8 mouse cellular contexts compared by ENCODE assay signal in genomic region chr12:8811441-8811871, GRCm38 (mm10). TPM values are rescaled to one million over a fixed set of nuclear protein-coding genes. Genes with fewer than 3 reads are reported as not detected.
DNase-seq lines count a peak whose midpoint lies in the region; ATAC-seq and TF ChIP-seq lines count a peak whose summit lies in the region.

No protein-coding gene starts in this region.

- H3K4me1 ChIP-seq in midbrain, postnatal 0 days (ENCODE audit: insufficient read depth, low read length) = no peaks in the 10 kb centered on the region
- no peaks in the 10 kb centered on the region for H3K4me1 ChIP-seq in midbrain, embryonic 11.5 days (ENCODE audit: control insufficient read depth, insufficient read depth, low read length)
- peaks cover 6% of the 10 kb centered on the region; the same call in 1 of the 2 replicates for H3K4me1 ChIP-seq in intestine, embryonic 14.5 days (replicated peaks; ENCODE audit: control insufficient read depth, insufficient read depth, low read length)
- H3K4me1 ChIP-seq in liver, embryonic 14.5 days (replicated peaks; ENCODE audit: control insufficient read depth in 2 of 2, insufficient read depth in 2 of 2, low read length in 1 of 2) = peaks cover 0 to 5% of the 10 kb centered on the region in 2 experiments; a peak in 1 of 4 replicates
- H3K4me1 ChIP-seq in midbrain, embryonic 10.5 days = no peaks in the 10 kb centered on the region
- H3K4me1 ChIP-seq in hindbrain, embryonic 11.5 days (replicated peaks; ENCODE audit: control insufficient read depth, insufficient read depth, low read length) = no peaks in the 10 kb centered on the region
- no peaks in the 10 kb centered on the region for H3K4me1 ChIP-seq in forebrain, embryonic 14.5 days (ENCODE audit: control insufficient read depth, insufficient read depth, low read length)

- 0 out of 2 replicates have a peak, but pooled peaks have one; percentile 5 for TF ChIP-seq CTCF in midbrain, postnatal 0 days (IDR thresholded peaks at IDR 0.05)
- TF ChIP-seq CTCF in liver, embryonic 14.5 days (IDR thresholded peaks at IDR 0.05; ENCODE audit: low read depth) = peak; percentile 17; the same call in 1 of the 2 replicates

- H3K27ac ChIP-seq in midbrain, postnatal 0 days (ENCODE audit: low read depth, low read length) = no peak overlapping the region
- no peak overlapping the region for H3K27ac ChIP-seq in midbrain, embryonic 11.5 days (ENCODE audit: low read depth, low read length)
- no peak overlapping the region for H3K27ac ChIP-seq in intestine, embryonic 14.5 days (ENCODE audit: low read depth)
- no peak overlapping the region for H3K27ac ChIP-seq in liver, embryonic 14.5 days
- H3K27ac ChIP-seq in midbrain, embryonic 10.5 days (replicated peaks) = no peak overlapping the region; the same call in 1 of the 2 replicates
- H3K27ac ChIP-seq in hindbrain, embryonic 11.5 days (ENCODE audit: low read depth, low read length) = no peak overlapping the region
- no peak overlapping the region for H3K27ac ChIP-seq in forebrain, embryonic 14.5 days (ENCODE audit: low read depth, low read length)

- no peak overlapping the region for H3K9ac ChIP-seq in midbrain, postnatal 0 days (replicated peaks; ENCODE audit: low read length, poor library complexity, severe bottlenecking)
- H3K9ac ChIP-seq in midbrain, embryonic 11.5 days (ENCODE audit: low read length) = no peak overlapping the region
- no peak overlapping the region for H3K9ac ChIP-seq in intestine, embryonic 14.5 days (ENCODE audit: low read length)
- H3K9ac ChIP-seq in liver, embryonic 14.5 days (replicated peaks) = no peak overlapping the region
- H3K9ac ChIP-seq in hindbrain, embryonic 11.5 days (ENCODE audit: low read depth, low read length) = no peak overlapping the region
- H3K9ac ChIP-seq in forebrain, embryonic 14.5 days (ENCODE audit: low read length) = no peak overlapping the region

- H3K4me2 ChIP-seq in midbrain, postnatal 0 days (ENCODE audit: low read depth, low read length, poor library complexity, severe bottlenecking) = no peak overlapping the region
- no peak overlapping the region for H3K4me2 ChIP-seq in midbrain, embryonic 11.5 days
- H3K4me2 ChIP-seq in intestine, embryonic 14.5 days (ENCODE audit: low read length) = no peak overlapping the region
- no peak overlapping the region for H3K4me2 ChIP-seq in liver, embryonic 14.5 days (ENCODE audit: low read depth)
- H3K4me2 ChIP-seq in hindbrain, embryonic 11.5 days (replicated peaks; ENCODE audit: low read depth, low read length) = no peak overlapping the region
- no peak overlapping the region for H3K4me2 ChIP-seq in forebrain, embryonic 14.5 days (ENCODE audit: low read length)

- DNase-seq in midbrain, postnatal 0 days (ENCODE audit: low spot score) = no peak
- no peak for DNase-seq in midbrain, embryonic 11.5 days (ENCODE audit: low spot score, missing footprints)
- peak; percentile 70 for DNase-seq in intestine, embryonic 14.5 days (ENCODE audit: low spot score)
- DNase-seq in liver, embryonic 14.5 days (ENCODE audit: low read depth in 3 of 3, low spot score in 3 of 3) = no peak
- DNase-seq in urinary bladder, postnatal 14 days (ENCODE audit: low spot score) = peak; percentile 88
- DNase-seq in midbrain, embryonic 10.5 days (ENCODE audit: low spot score) = no peak
- no peak for DNase-seq in hindbrain, embryonic 11.5 days (ENCODE audit: low spot score)
- no peak for DNase-seq in forebrain, embryonic 14.5 days (ENCODE audit: low spot score)

- H3K9me3 ChIP-seq in midbrain, postnatal 0 days (ENCODE audit: low read length) = no peaks in the 10 kb centered on the region
- no peaks in the 10 kb centered on the region for H3K9me3 ChIP-seq in midbrain, embryonic 11.5 days (ENCODE audit: control insufficient read depth, low read length)
- no peaks in the 10 kb centered on the region for H3K9me3 ChIP-seq in intestine, embryonic 14.5 days (ENCODE audit: control insufficient read depth, low read length)
- no peaks in the 10 kb centered on the region for H3K9me3 ChIP-seq in liver, embryonic 14.5 days (ENCODE audit: control insufficient read depth, low read length)
- H3K9me3 ChIP-seq in midbrain, embryonic 10.5 days (replicated peaks) = no peaks in the 10 kb centered on the region
- no peaks in the 10 kb centered on the region for H3K9me3 ChIP-seq in hindbrain, embryonic 11.5 days (ENCODE audit: control insufficient read depth, low read length)
- H3K9me3 ChIP-seq in forebrain, embryonic 14.5 days (replicated peaks; ENCODE audit: control insufficient read depth, low read length) = no peaks in the 10 kb centered on the region

- no peaks in the 10 kb centered on the region for H3K36me3 ChIP-seq in midbrain, postnatal 0 days (ENCODE audit: insufficient read depth, low read length)
- H3K36me3 ChIP-seq in midbrain, embryonic 11.5 days (ENCODE audit: control insufficient read depth, insufficient read depth, low read length) = no peaks in the 10 kb centered on the region
- H3K36me3 ChIP-seq in intestine, embryonic 14.5 days (ENCODE audit: control insufficient read depth, insufficient read depth, low read length) = no peaks in the 10 kb centered on the region
- H3K36me3 ChIP-seq in liver, embryonic 14.5 days (replicated peaks; ENCODE audit: control insufficient read depth, insufficient read depth, low read depth) = no peaks in the 10 kb centered on the region
- no peaks in the 10 kb centered on the region for H3K36me3 ChIP-seq in midbrain, embryonic 10.5 days
- H3K36me3 ChIP-seq in hindbrain, embryonic 11.5 days (ENCODE audit: control insufficient read depth, insufficient read depth, low read length) = no peaks in the 10 kb centered on the region
- H3K36me3 ChIP-seq in forebrain, embryonic 14.5 days (ENCODE audit: control insufficient read depth, insufficient read depth, low read length) = no peaks in the 10 kb centered on the region

- H3K4me3 ChIP-seq in midbrain, postnatal 0 days (ENCODE audit: low read depth, low read length) = no peak overlapping the region
- H3K4me3 ChIP-seq in midbrain, embryonic 11.5 days (ENCODE audit: low read depth, low read length) = no peak overlapping the region
- H3K4me3 ChIP-seq in intestine, embryonic 14.5 days (ENCODE audit: low read depth, low read length) = no peak overlapping the region
- no peak overlapping the region for H3K4me3 ChIP-seq in liver, embryonic 14.5 days (ENCODE audit: insufficient read depth in 1 of 2, low read depth in 2 of 2, low read length in 2 of 2)
- H3K4me3 ChIP-seq in midbrain, embryonic 10.5 days = no peak overlapping the region
- H3K4me3 ChIP-seq in hindbrain, embryonic 11.5 days (ENCODE audit: low read depth, low read length) = no peak overlapping the region
- H3K4me3 ChIP-seq in forebrain, embryonic 14.5 days (ENCODE audit: low read depth, low read length) = no peak overlapping the region

- 77% methylated on average over 6 of the region's 6 CpGs for WGBS in midbrain, postnatal 0 days
- WGBS in midbrain, embryonic 11.5 days = 81% methylated on average over 6 of the region's 6 CpGs
- WGBS in intestine, embryonic 14.5 days = 53% methylated on average over 6 of the region's 6 CpGs
- 51% methylated on average over 6 of the region's 6 CpGs for WGBS in liver, embryonic 14.5 days (ENCODE audit: insufficient replicate concordance)
- 81% methylated on average over 6 of the region's 6 CpGs for WGBS in midbrain, embryonic 10.5 days
- WGBS in hindbrain, embryonic 11.5 days = 72% methylated on average over 6 of the region's 6 CpGs
- 59% methylated on average over 6 of the region's 6 CpGs for WGBS in forebrain, embryonic 14.5 days

- no peaks in the 10 kb centered on the region for H3K27me3 ChIP-seq in midbrain, postnatal 0 days (ENCODE audit: insufficient read depth, low read length)
- no peaks in the 10 kb centered on the region for H3K27me3 ChIP-seq in midbrain, embryonic 11.5 days (ENCODE audit: control insufficient read depth, insufficient read depth, low read length)
- H3K27me3 ChIP-seq in intestine, embryonic 14.5 days (replicated peaks; ENCODE audit: control insufficient read depth, insufficient read depth, low read length) = no peaks in the 10 kb centered on the region
- no peaks in the 10 kb centered on the region for H3K27me3 ChIP-seq in liver, embryonic 14.5 days (ENCODE audit: control insufficient read depth, insufficient read depth, low read length)
- no peaks in the 10 kb centered on the region for H3K27me3 ChIP-seq in midbrain, embryonic 10.5 days (ENCODE audit: low read depth, poor library complexity, severe bottlenecking)
- H3K27me3 ChIP-seq in hindbrain, embryonic 11.5 days (ENCODE audit: control insufficient read depth, insufficient read depth, low read length) = no peaks in the 10 kb centered on the region
- no peaks in the 10 kb centered on the region for H3K27me3 ChIP-seq in forebrain, embryonic 14.5 days (replicated peaks; ENCODE audit: control insufficient read depth, insufficient read depth, low read length)

- TF ChIP-seq EP300 in liver, embryonic 14.5 days (IDR thresholded peaks at IDR 0.05; ENCODE audit: low read depth) = no peak

- ATAC-seq in midbrain, postnatal 0 days (ENCODE audit: low FRiP score) = no peak
- no peak for ATAC-seq in midbrain, embryonic 11.5 days (ENCODE audit: low FRiP score)
- ATAC-seq in intestine, embryonic 14.5 days (replicated peaks; ENCODE audit: low FRiP score, low TSS enrichment, low read depth) = peak; percentile 90
- peak; percentile 54 for ATAC-seq in liver, embryonic 14.5 days (ENCODE audit: insufficient read depth)
- no peak for ATAC-seq in hindbrain, embryonic 11.5 days (ENCODE audit: low FRiP score)
- ATAC-seq in forebrain, embryonic 14.5 days = no peak

RNA-seq across cellular contexts. Expression of gene Sdc1, which starts 40.3 kb away (rescaled TPM):
- 16.2 and 21.1 TPM in 2 replicates for total RNA-seq in midbrain, postnatal 0 days (2014; rRNA removed)
- polyA plus RNA-seq in midbrain, postnatal 0 days (2015; fragmentation: Nextera tagmentation; extraction: Ambion mirVana) = 11.7 and 12.3 TPM in 2 replicates
- 67.9 and 73.8 TPM in 2 replicates for polyA plus RNA-seq in midbrain, embryonic 11.5 days (2014; fragmentation: Nextera tagmentation; extraction: Ambion mirVana)
- polyA plus RNA-seq in intestine, embryonic 14.5 days (2014; fragmentation: Nextera tagmentation; extraction: Ambion mirVana) = 93.8 and 96.9 TPM in 2 replicates
- 12.6 and 16.8 TPM in 2 replicates for polyA plus RNA-seq in liver, embryonic 14.5 days (2012; rRNA removed)
- polyA plus RNA-seq in liver, embryonic 14.5 days (2014; fragmentation: Nextera tagmentation; extraction: Ambion mirVana) = 15.5 and 15.8 TPM in 2 replicates
- 110 and 128 TPM in 2 replicates for polyA plus RNA-seq in midbrain, embryonic 10.5 days (2016; fragmentation: Nextera tagmentation; extraction: Ambion mirVana)
- polyA plus RNA-seq in hindbrain, embryonic 11.5 days (2014; fragmentation: Nextera tagmentation; extraction: Ambion mirVana) = 49.3 and 62.4 TPM in 2 replicates
- polyA plus RNA-seq in forebrain, embryonic 14.5 days (2014; fragmentation: Nextera tagmentation; extraction: Ambion mirVana) = 21.3 and 24.8 TPM in 2 replicates

Comparison
In these comparisons a context has a peak if more than half of its experiments do, and no peak if none do; other contexts are left out.
1. ATAC-seq: peak in intestine, embryonic 14.5 days (single experiment) and liver, embryonic 14.5 days (single experiment); none in midbrain, postnatal 0 days (single experiment), midbrain, embryonic 11.5 days (single experiment), hindbrain, embryonic 11.5 days (single experiment) and forebrain, embryonic 14.5 days (single experiment).
2. DNase-seq: peak in intestine, embryonic 14.5 days (single experiment) and urinary bladder, postnatal 14 days (single experiment); none in midbrain, postnatal 0 days (single experiment), midbrain, embryonic 11.5 days (single experiment), liver, embryonic 14.5 days (0 of 3), midbrain, embryonic 10.5 days (single experiment), hindbrain, embryonic 11.5 days (single experiment) and forebrain, embryonic 14.5 days (single experiment).